Mouse (Mus musculus) heart, adult 11 months (tissue): ENCODE measurements around the gene Dnah8.

Experiments
- DNase-seq: peaks from one replicate; pipeline ENCODE4 v3.0.0; 2022

Dnah8 gene

GRCm38 (mm10) chr17:30756771-30757170 lies 132.6 kb downstream of the Dnah8 start:
- DNase-seq, result no peak

- peak; percentile 66 for DNase-seq
Observed at GRCm38 (mm10) chr17:30760307-30760706, 136.2 kb downstream of the Dnah8 start.

- DNase-seq, result peak; percentile 61
Observed at GRCm38 (mm10) chr17:30764276-30764675, 140.1 kb downstream of the Dnah8 start.

GRCm38 (mm10) chr17:30774416-30774815 lies 150.3 kb downstream of the Dnah8 start:
- peak; percentile 77 for DNase-seq

- peak; percentile 79 for DNase-seq
Observed at GRCm38 (mm10) chr17:30775096-30775495, 150.9 kb downstream of the Dnah8 start.

- peak; percentile 72 for DNase-seq
Observed at GRCm38 (mm10) chr17:30781046-30781445, 156.9 kb downstream of the Dnah8 start.

GRCm38 (mm10) chr17:30782286-30782685 lies 158.1 kb downstream of the Dnah8 start:
- DNase-seq, result peak; percentile 84

- DNase-seq, result peak; percentile 72
Observed at GRCm38 (mm10) chr17:30788361-30788760, 164.2 kb downstream of the Dnah8 start.

- DNase-seq, result peak; percentile 79
Observed at GRCm38 (mm10) chr17:30790816-30791215, 166.7 kb downstream of the Dnah8 start.

- DNase-seq, result peak; percentile 78
Observed at GRCm38 (mm10) chr17:30792396-30792795, 168.2 kb downstream of the Dnah8 start.

- peak; percentile 84 for DNase-seq
Observed at GRCm38 (mm10) chr17:30796616-30797015, 172.5 kb downstream of the Dnah8 start.

- peak; percentile 74 for DNase-seq
Observed at GRCm38 (mm10) chr17:30800261-30800985, 176.3 kb downstream of the Dnah8 start.

- DNase-seq, result no peak
Observed at GRCm38 (mm10) chr17:30803668-30804067, 179.5 kb downstream of the Dnah8 start.

- no peak for DNase-seq
Observed at GRCm38 (mm10) chr17:30804955-30805354, 180.8 kb downstream of the Dnah8 start.

- no peak for DNase-seq
Observed at GRCm38 (mm10) chr17:30805511-30806059, 181.4 kb downstream of the Dnah8 start.

- DNase-seq, result no peak
Observed at GRCm38 (mm10) chr17:30808866-30809660, 184.9 kb downstream of the Dnah8 start.

- DNase-seq, result no peak
Observed at GRCm38 (mm10) chr17:30809926-30810660, 185.9 kb downstream of the Dnah8 start.

- DNase-seq, result no peak
Observed at GRCm38 (mm10) chr17:30818543-30818942, 194.4 kb downstream of the Dnah8 start.

GRCm38 (mm10) chr17:30819134-30819533 lies 195.0 kb downstream of the Dnah8 start:
- no peak for DNase-seq

- peak; percentile 93 for DNase-seq
Observed at GRCm38 (mm10) chr17:30821115-30821514, 197.0 kb downstream of the Dnah8 start.

GRCm38 (mm10) chr17:30824473-30824872 lies 200.3 kb downstream of the Dnah8 start:
- DNase-seq, result no peak

- DNase-seq, result no peak
Observed at GRCm38 (mm10) chr17:30825731-30826304, 201.7 kb downstream of the Dnah8 start.

GRCm38 (mm10) chr17:30831170-30831569 lies 207.0 kb downstream of the Dnah8 start:
- no peak for DNase-seq
